Mouse (Mus musculus) layer of hippocampus, adult 9-10 months (tissue): Measurements from ENCODE around the gene Agpat2.

Experiments used
- DNase-seq: peaks from one replicate; pipeline ENCODE4 v3.0.0; 2022; ENCODE audit warnings: low spot score

Gene Agpat2

GRCm38 (mm10) chr2:26595725-26596435 lies 8.3 kb downstream of the Agpat2 start:
- no peak for DNase-seq

- DNase-seq, result no peak
These were observed 9.1 kb downstream of the Agpat2 start for GRCm38 (mm10) chr2:26594934-26595724.

- no peak for DNase-seq
These were observed 9.7 kb downstream of the Agpat2 start for GRCm38 (mm10) chr2:26594461-26594933.

GRCm38 (mm10) chr2:26594022-26594346 lies 10.2 kb downstream of the Agpat2 start:
- no peak for DNase-seq

- no peak for DNase-seq
These were observed 10.8 kb downstream of the Agpat2 start for GRCm38 (mm10) chr2:26593211-26594021.

GRCm38 (mm10) chr2:26591416-26591815 lies 12.8 kb downstream of the Agpat2 start:
- DNase-seq, result no peak

- no peak for DNase-seq
These were observed 13.3 kb downstream of the Agpat2 start for GRCm38 (mm10) chr2:26590962-26591361.

- DNase-seq, result no peak
These were observed 13.9 kb downstream of the Agpat2 start for GRCm38 (mm10) chr2:26590282-26590681.

- no peak for DNase-seq
These were observed 14.9 kb downstream of the Agpat2 start for GRCm38 (mm10) chr2:26589284-26589683.

- DNase-seq, result no peak
These were observed 15.6 kb downstream of the Agpat2 start for GRCm38 (mm10) chr2:26588573-26588972.

- no peak for DNase-seq
These were observed 17.2 kb downstream of the Agpat2 start for GRCm38 (mm10) chr2:26587044-26587405.

GRCm38 (mm10) chr2:26586294-26587043 lies 17.7 kb downstream of the Agpat2 start, which contains the start of gene Gm20532:
Gene Gm20532 (plus strand): TSS chr2:26586639.
- no peak for DNase-seq

GRCm38 (mm10) chr2:26585713-26586112 lies 18.5 kb downstream of the Agpat2 start:
- no peak for DNase-seq

GRCm38 (mm10) chr2:26583640-26584039 lies 20.6 kb downstream of the Agpat2 start:
- DNase-seq, result no peak

- DNase-seq, result no peak
These were observed 21.5 kb downstream of the Agpat2 start for GRCm38 (mm10) chr2:26582741-26583140.

- DNase-seq, result no peak
These were observed 22.0 kb downstream of the Agpat2 start for GRCm38 (mm10) chr2:26582203-26582602.

GRCm38 (mm10) chr2:26580751-26581150 lies 23.5 kb downstream of the Agpat2 start:
- no peak for DNase-seq

GRCm38 (mm10) chr2:26579714-26580113 lies 24.5 kb downstream of the Agpat2 start, which contains the start of gene Egfl7:
Gene Egfl7 (plus strand): TSS chr2:26580014.
- no peak for DNase-seq

GRCm38 (mm10) chr2:26578369-26578768 lies 25.8 kb downstream of the Agpat2 start:
- DNase-seq, result no peak

GRCm38 (mm10) chr2:26576462-26576861 lies 27.8 kb downstream of the Agpat2 start:
- no peak for DNase-seq

GRCm38 (mm10) chr2:26575865-26576264 lies 28.4 kb downstream of the Agpat2 start:
- DNase-seq, result no peak

GRCm38 (mm10) chr2:26575378-26575777 lies 28.8 kb downstream of the Agpat2 start:
- DNase-seq, result no peak
